Mouse (Mus musculus) embryonic facial prominence, embryonic 11.5 days (tissue): Measurements from ENCODE around the gene Eea1. TPM values are rescaled to one million over a fixed set of nuclear protein-coding genes. Genes with fewer than 3 reads are reported as not detected.
A peak's percentile ranks its signal among the peaks of the same experiment; 100 is the strongest.

Experiments used
- ATAC-seq: fragments of 200-750 bp; cut with Nextera tagmentation; replicated peaks from 2 replicates; pipeline ENCODE4 v1.8.0; 2017; ENCODE audit warnings: low read depth; ENCODE audit not compliant: insufficient number of reproducible peaks, low FRiP score, low TSS enrichment
- DNase-seq: peaks from one replicate; pipeline ENCODE4 v3.0.0-alpha.2; 2015; ENCODE audit warnings: low spot score
- H3K27ac ChIP-seq: fragments of 300-500 bp; sonication (generic); replicated peaks from 2 replicates; pipeline ENCODE4 v1.5.1; 2014; ENCODE audit warnings: mild to moderate bottlenecking, low read depth, low read length, control low read depth
- H3K27me3 ChIP-seq: fragments of 300-500 bp; sonication (generic); 2 replicates; pipeline ENCODE4 v1.6.1; 2014; ENCODE audit warnings: mild to moderate bottlenecking, low read length, moderate library complexity, mixed read lengths; ENCODE audit not compliant: control insufficient read depth, insufficient read depth
- H3K36me3 ChIP-seq: fragments of 300-500 bp; sonication (generic); replicated peaks from 2 replicates; pipeline ENCODE4 v1.6.1; 2014; ENCODE audit warnings: low read depth, mild to moderate bottlenecking, low read length, moderate library complexity, mixed read lengths; ENCODE audit not compliant: control insufficient read depth, insufficient read depth
- H3K4me1 ChIP-seq: fragments of 300-500 bp; sonication (generic); 2 replicates; pipeline ENCODE4 v1.6.1; 2014; ENCODE audit warnings: low read length, mixed read lengths; ENCODE audit not compliant: control insufficient read depth, insufficient read depth
- H3K4me2 ChIP-seq: fragments of 300-500 bp; sonication (generic); 2 replicates; pipeline ENCODE4 v1.6.1; 2014; ENCODE audit warnings: low read depth, mild to moderate bottlenecking, control low read depth, low read length, moderate library complexity
- H3K4me3 ChIP-seq: fragments of 300-500 bp; sonication (generic); 2 replicates; pipeline ENCODE4 v1.5.1; 2014; ENCODE audit warnings: low read depth, low read length, control low read depth
- H3K9ac ChIP-seq: fragments of 300-500 bp; sonication (generic); replicated peaks from 2 replicates; pipeline ENCODE4 v1.6.1; 2014; ENCODE audit warnings: mild to moderate bottlenecking, control low read depth, low read length
- H3K9me3 ChIP-seq: fragments of 300-500 bp; sonication (generic); replicated peaks from 2 replicates; pipeline ENCODE4 v1.6.1; 2016; ENCODE audit warnings: mild to moderate bottlenecking, low read length, inconsistent platforms, mixed read lengths; ENCODE audit not compliant: control insufficient read depth
- WGBS: fragments of 180-500 bp; shearing (Covaris S2); extraction: QIAGEN DNeasy Blood & Tissue Kit; methylation state at CpG from one replicate; pipeline ENCODE4 v1.1.7; 2014; 5-methylcytosine and 5-hydroxymethylcytosine counted together
- polyA plus RNA-seq: library from polyadenylated mRNA; unstranded; fragments of >200 nt; fragmentation: Nextera tagmentation; extraction: Ambion mirVana; gene quantifications from 2 replicates; pipeline ENCODE4 v1.2.1, GENCODE M21; 2014

The Eea1 gene
- polyA plus RNA-seq, 1 experiment from 2014 or later: 12.8 TPM

DNA sequence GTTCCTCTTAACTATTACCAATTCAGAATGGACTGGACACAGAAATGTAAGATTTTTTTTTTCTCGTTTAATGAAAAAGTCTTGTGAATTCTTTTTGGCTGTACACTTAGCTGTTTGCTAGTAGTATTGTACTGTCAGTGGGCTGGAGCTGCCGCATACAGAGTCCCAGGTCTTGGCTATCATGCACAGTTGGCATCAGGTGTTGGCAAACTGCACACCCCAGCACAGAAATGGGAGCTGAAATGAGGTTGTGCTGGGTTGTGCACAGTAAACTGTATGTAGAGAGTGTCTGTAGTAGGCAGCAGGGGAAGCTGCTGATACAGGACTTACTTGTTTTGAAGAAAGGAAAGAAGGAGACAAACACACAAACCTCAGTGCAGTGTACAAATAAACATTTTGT lies 103.8 kb downstream of the Eea1 start:
- H3K9me3 ChIP-seq: no peaks in the 10 kb centered on the region
- H3K4me1 ChIP-seq: no peaks in the 10 kb centered on the region
- H3K27ac ChIP-seq: no peak overlapping the region
- ATAC-seq (no peak), DNase-seq (no peak)
- no peak overlapping the region for H3K9ac ChIP-seq
- H3K4me2 ChIP-seq: no peak overlapping the region
- no peaks in the 10 kb centered on the region for H3K27me3 ChIP-seq
- WGBS: 93% methylated on average over 2 of the region's 2 CpGs
- no peak overlapping the region for H3K4me3 ChIP-seq
- no peaks in the 10 kb centered on the region for H3K36me3 ChIP-seq

DNA sequence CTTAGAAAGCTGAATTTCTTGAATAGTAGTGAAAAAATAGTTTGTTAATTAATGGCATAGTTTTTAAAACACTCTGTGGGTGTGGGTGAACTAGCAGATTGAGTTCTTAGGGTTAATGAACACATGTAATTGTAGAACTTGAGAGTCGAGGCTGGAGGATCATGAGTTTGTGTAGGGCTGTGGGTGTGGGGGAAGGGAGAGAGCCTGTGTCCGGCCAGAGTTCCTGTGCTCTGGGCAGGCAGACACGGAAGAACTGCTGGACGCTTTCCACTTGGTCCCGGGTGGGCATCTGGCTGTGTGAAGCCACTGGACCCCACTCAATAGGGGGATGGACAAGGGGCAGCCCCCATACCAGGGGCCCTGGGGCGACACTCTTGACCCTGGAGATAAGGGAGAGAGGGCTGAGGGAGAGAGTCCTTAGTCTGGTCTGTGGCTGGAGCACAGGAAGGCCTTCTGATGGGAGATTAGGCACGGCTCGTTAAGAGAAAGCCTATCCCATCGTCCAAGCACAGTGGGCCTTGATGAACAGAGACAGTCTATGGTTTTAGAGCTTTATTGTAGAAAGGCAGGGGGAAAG lies 107.6 kb downstream of the Eea1 start:
- Histone ChIP-seq H3K4me1 (no peaks in the 10 kb centered on the region), H3K9me3 (no peaks in the 10 kb centered on the region), H3K36me3 (no peaks in the 10 kb centered on the region), H3K4me2 (no peak overlapping the region), H3K27me3 (no peaks in the 10 kb centered on the region), H3K9ac (no peak overlapping the region), H3K27ac (no peak overlapping the region), H3K4me3 (no peak overlapping the region)
- ATAC-seq (no peak), DNase-seq (peak; percentile 5)
- WGBS: 16% methylated on average over 9 of the region's 9 CpGs

DNA sequence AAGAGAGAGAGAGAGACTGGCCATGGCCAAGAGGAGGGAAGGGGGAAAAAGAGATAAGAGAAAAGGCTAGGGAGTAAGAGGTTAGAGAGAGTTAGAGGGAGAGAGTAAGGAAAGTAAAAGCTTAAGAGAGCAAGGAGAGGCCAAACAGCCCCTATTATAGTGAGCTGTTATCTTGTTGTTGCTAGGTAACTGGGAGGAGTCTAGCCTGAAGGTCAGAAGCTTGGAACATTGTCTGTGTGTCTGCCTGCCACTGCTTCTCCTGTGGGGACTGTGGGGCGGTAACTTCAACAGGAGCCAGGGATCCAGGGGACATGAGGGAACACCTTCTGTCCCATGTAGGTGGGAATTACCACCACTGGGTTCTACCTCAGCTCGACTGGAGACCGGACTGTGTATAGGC lies 108.1 kb downstream of the Eea1 start:
- no peak for DNase-seq
- Histone ChIP-seq H3K4me2 (no peak overlapping the region), H3K9me3 (no peaks in the 10 kb centered on the region), H3K4me1 (no peaks in the 10 kb centered on the region), H3K27me3 (no peaks in the 10 kb centered on the region), H3K4me3 (no peak overlapping the region), H3K27ac (no peak overlapping the region), H3K36me3 (no peaks in the 10 kb centered on the region), H3K9ac (no peak overlapping the region)
- 88% methylated on average over 3 of the region's 3 CpGs for WGBS
- no peak for ATAC-seq

DNA sequence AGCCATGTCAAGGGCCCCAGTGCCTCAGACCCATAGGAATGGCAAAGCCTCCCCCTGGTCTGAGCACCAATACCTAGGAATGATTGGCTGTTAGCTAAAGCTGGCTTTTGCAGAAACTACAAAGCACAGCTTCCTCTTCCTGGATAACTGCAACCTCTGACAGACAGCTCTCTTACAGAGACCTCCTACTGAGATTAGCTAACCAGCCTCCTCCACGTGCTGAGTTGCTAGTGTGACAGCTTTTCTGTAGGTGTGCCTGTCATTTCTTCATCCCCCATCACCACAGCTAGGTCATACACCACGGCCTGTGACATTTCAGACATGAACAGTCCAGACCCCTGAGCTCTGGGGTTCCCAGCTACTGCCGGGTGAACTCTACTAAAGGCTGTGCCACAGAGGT lies 126.9 kb downstream of the Eea1 start:
- Histone ChIP-seq H3K9ac (no peak overlapping the region), H3K4me3 (no peak overlapping the region), H3K9me3 (no peaks in the 10 kb centered on the region), H3K27me3 (no peaks in the 10 kb centered on the region), H3K4me2 (no peak overlapping the region), H3K27ac (no peak overlapping the region), H3K4me1 (no peaks in the 10 kb centered on the region), H3K36me3 (no peaks in the 10 kb centered on the region)
- ATAC-seq (no peak), DNase-seq (no peak)
- WGBS: 55% methylated on average over 3 of the region's 3 CpGs

DNA sequence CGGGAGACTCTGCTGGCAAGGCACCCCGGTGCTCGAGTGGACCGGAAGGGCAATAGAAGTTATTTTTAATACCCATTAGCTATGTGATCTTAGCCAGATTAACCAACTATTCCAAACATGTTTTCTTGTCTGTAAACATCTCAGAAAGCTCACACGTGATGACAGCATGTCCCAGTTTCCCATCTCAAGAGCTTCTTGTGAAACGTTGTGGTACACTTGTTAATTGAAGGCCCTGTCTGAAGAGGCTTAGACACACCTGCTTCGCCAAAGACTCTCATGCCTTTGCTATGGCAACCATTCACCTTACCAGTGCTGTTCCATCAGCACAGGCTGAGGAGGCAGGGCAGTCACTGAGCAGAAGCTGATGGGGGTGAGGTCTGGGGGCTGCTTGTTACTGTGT lies 133.9 kb downstream of the Eea1 start:
- Histone ChIP-seq H3K9ac (no peak overlapping the region), H3K4me1 (no peaks in the 10 kb centered on the region), H3K27me3 (no peaks in the 10 kb centered on the region), H3K4me2 (no peak overlapping the region), H3K36me3 (no peaks in the 10 kb centered on the region), H3K27ac (no peak overlapping the region), H3K9me3 (no peaks in the 10 kb centered on the region), H3K4me3 (no peak overlapping the region)
- DNase-seq (no peak), ATAC-seq (no peak)
- 87% methylated on average over 7 of the region's 7 CpGs for WGBS

DNA sequence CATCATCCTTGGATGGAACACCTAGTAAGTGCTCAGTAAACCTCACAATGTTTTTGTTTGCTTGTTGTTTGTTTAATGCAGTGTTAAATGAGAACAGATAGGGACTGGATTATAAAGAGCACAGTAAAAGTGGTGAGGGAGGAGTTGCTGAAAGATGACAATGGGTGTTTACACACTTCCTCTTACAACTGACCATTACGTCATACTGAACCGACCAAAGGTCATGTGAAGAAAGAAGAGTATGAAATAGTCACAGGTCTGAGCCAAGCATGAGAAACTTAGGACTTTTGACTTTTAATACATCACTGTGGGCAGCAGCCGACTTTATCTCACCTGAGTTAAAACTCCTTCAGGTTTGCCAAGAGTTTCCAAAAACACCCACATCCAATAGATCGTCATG lies 135.0 kb downstream of the Eea1 start:
- WGBS: 73% methylated on average over 4 of the region's 4 CpGs
- no peaks in the 10 kb centered on the region for H3K4me1 ChIP-seq
- no peak overlapping the region for H3K4me2 ChIP-seq
- H3K9me3 ChIP-seq: no peaks in the 10 kb centered on the region
- no peak overlapping the region for H3K9ac ChIP-seq
- no peak overlapping the region for H3K4me3 ChIP-seq
- H3K27ac ChIP-seq: no peak overlapping the region
- DNase-seq (no peak), ATAC-seq (no peak)
- H3K36me3 ChIP-seq: no peaks in the 10 kb centered on the region
- H3K27me3 ChIP-seq: no peaks in the 10 kb centered on the region

DNA sequence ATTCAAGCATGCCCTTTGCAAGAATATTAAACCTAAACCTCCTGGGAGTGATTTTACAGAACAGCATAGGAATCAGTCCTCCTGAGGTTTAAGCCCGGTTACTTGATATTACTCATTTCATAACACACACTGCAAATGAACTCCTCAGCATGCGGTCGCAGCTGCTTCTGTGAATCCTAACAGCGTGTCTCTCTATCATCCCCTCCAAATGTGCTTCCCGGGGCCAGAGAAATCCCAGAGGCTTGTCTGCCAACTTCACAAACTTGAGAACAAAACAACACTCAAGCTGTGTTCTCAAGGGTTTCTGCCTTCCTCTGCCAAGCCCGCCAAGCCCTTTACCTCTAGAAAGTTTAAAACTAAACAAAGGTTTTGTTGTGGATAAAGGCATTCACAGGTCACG lies 135.4 kb downstream of the Eea1 start:
- H3K27me3 ChIP-seq: no peaks in the 10 kb centered on the region
- no peak overlapping the region for H3K27ac ChIP-seq
- no peaks in the 10 kb centered on the region for H3K36me3 ChIP-seq
- H3K9ac ChIP-seq: no peak overlapping the region
- no peaks in the 10 kb centered on the region for H3K9me3 ChIP-seq
- ATAC-seq: no peak
- WGBS: 21% methylated on average over 7 of the region's 7 CpGs
- no peak for DNase-seq
- H3K4me1 ChIP-seq: no peaks in the 10 kb centered on the region
- no peak overlapping the region for H3K4me3 ChIP-seq
- H3K4me2 ChIP-seq: no peak overlapping the region

DNA sequence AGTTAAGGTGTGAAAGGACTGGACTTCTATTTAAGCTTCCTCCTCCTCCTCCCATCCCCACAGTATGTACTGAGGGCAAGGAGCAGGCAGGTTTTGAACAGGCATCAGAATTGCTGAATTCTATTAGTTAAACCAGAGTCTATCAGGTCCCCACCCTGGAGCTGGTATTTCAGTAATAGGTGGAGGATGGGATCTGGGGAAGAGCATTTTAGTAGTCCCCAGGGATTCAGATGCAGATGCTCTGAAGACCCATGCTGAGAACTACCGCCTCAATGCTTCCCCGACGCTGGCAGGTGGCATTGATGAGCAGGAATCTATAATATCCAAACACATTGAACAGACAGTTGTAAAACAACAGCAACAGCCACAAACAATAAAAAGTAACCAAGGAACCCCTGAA lies 136.0 kb downstream of the Eea1 start:
- no peak overlapping the region for H3K27ac ChIP-seq
- H3K4me3 ChIP-seq: no peak overlapping the region
- ATAC-seq (no peak), DNase-seq (no peak)
- H3K9ac ChIP-seq: no peak overlapping the region
- no peaks in the 10 kb centered on the region for H3K36me3 ChIP-seq
- no peaks in the 10 kb centered on the region for H3K4me1 ChIP-seq
- WGBS: 64% methylated on average over 3 of the region's 3 CpGs
- H3K4me2 ChIP-seq: no peak overlapping the region
- H3K9me3 ChIP-seq: no peaks in the 10 kb centered on the region
- H3K27me3 ChIP-seq: no peaks in the 10 kb centered on the region
